Mouse (Mus musculus) hematopoietic stem cell, adult 5-6 weeks (primary cell): ENCODE results near the gene Tenm2. TPM values are rescaled to one million over a fixed set of nuclear protein-coding genes. Genes with fewer than 3 reads are reported as not detected.

Source experiments
- ATAC-seq, 2 experiments: fragments of 125-278 bp in 1 of 2; replicated peaks in 1 of 2; 2 replicates each; pipeline ENCODE4 v1.8.0; 2016 to 2017; ENCODE audit warnings: inconsistent platforms in 2 of 2, mild to moderate bottlenecking in 2 of 2, moderate number of reproducible peaks in 2 of 2, low read depth in 1 of 2, moderate TSS enrichment in 1 of 2; ENCODE audit not compliant: low FRiP score in 2 of 2, poor library complexity in 2 of 2, severe bottlenecking in 2 of 2, insufficient read depth in 1 of 2, low TSS enrichment in 1 of 2
- total RNA-seq: library from RNA; stranded (forward); fragments of 172-1452, 232-1000 nt; gene quantifications from 2 replicates; pipeline ENCODE4 v1.2.3, GENCODE M21; 2017

Gene Tenm2
- total RNA-seq, 1 experiment from 2014 or later, result not detected

GRCm38 (mm10) chr11:35976482-35976881, 1259.3 kb downstream of the Tenm2 start:
- no peak for ATAC-seq

GRCm38 (mm10) chr11:35974632-35975450, 1260.9 kb downstream of the Tenm2 start:
- no peak for ATAC-seq

- ATAC-seq, result no peak
Measured at GRCm38 (mm10) chr11:35973135-35973534, 1262.6 kb downstream of the Tenm2 start.

- ATAC-seq, result no peak
Measured at GRCm38 (mm10) chr11:35972270-35972931, 1263.4 kb downstream of the Tenm2 start.

GRCm38 (mm10) chr11:35970806-35971705, 1264.7 kb downstream of the Tenm2 start:
- no peak for ATAC-seq

GRCm38 (mm10) chr11:35968291-35968690, 1267.5 kb downstream of the Tenm2 start:
- ATAC-seq, result no peak

- no peak for ATAC-seq
Measured at GRCm38 (mm10) chr11:35963981-35964549, 1271.7 kb downstream of the Tenm2 start.

- no peak for ATAC-seq
Measured at GRCm38 (mm10) chr11:35963554-35963953, 1272.2 kb downstream of the Tenm2 start.

- ATAC-seq, result no peak
Measured at GRCm38 (mm10) chr11:35962431-35962830, 1273.3 kb downstream of the Tenm2 start.

GRCm38 (mm10) chr11:35959270-35959669, 1276.5 kb downstream of the Tenm2 start:
- ATAC-seq, result no peak
